Mouse (Mus musculus) embryonic facial prominence, embryonic 14.5 days (tissue): Measurements from ENCODE around the gene Lipa. TPM values are rescaled to one million over a fixed set of nuclear protein-coding genes. Genes with fewer than 3 reads are reported as not detected.

Source experiments
- ATAC-seq: fragments of 200-750 bp; cut with Nextera tagmentation; 2 replicates; pipeline ENCODE4 v1.8.0; 2017; ENCODE audit warnings: low read depth, moderate number of reproducible peaks, moderate TSS enrichment
- DNase-seq: peaks from one replicate; pipeline ENCODE4 v3.0.0-alpha.2; 2015; ENCODE audit warnings: low spot score
- H3K27ac ChIP-seq: fragments of 300-500 bp; sonication (generic); replicated peaks from 2 replicates; pipeline ENCODE4 v1.5.1; 2014; ENCODE audit warnings: low read depth, mild to moderate bottlenecking, low read length, moderate library complexity
- H3K27me3 ChIP-seq: fragments of 300-500 bp; sonication (generic); replicated peaks from 2 replicates; pipeline ENCODE4 v1.6.1; 2014; ENCODE audit warnings: low read length; ENCODE audit not compliant: control insufficient read depth, insufficient read depth
- H3K36me3 ChIP-seq: fragments of 300-500 bp; sonication (generic); 2 replicates; pipeline ENCODE4 v1.6.1; 2014; ENCODE audit warnings: low read length, mixed read lengths; ENCODE audit not compliant: control insufficient read depth, insufficient read depth
- H3K4me1 ChIP-seq: fragments of 300-500 bp; sonication (generic); 2 replicates; pipeline ENCODE4 v1.6.1; 2014; ENCODE audit warnings: antibody characterized with exemption, low read length; ENCODE audit not compliant: control insufficient read depth, insufficient read depth
- H3K4me2 ChIP-seq: fragments of 300-500 bp; sonication (generic); 2 replicates; pipeline ENCODE4 v1.6.1; 2014; ENCODE audit warnings: low read depth, mild to moderate bottlenecking, low read length, moderate library complexity, mixed read lengths
- H3K4me3 ChIP-seq: fragments of 300-500 bp; sonication (generic); 2 replicates; pipeline ENCODE4 v1.5.1; 2014; ENCODE audit warnings: low read depth, mild to moderate bottlenecking, low read length
- H3K9ac ChIP-seq: fragments of 300-500 bp; sonication (generic); 2 replicates; pipeline ENCODE4 v1.6.1; 2014; ENCODE audit warnings: low read depth, mild to moderate bottlenecking, low read length, moderate library complexity, mixed read lengths
- H3K9me3 ChIP-seq: fragments of 300-500 bp; sonication (generic); 2 replicates; pipeline ENCODE4 v1.6.1; 2016; ENCODE audit warnings: low read length; ENCODE audit not compliant: control insufficient read depth
- WGBS: fragments of 180-500 bp; shearing (Covaris S2); extraction: QIAGEN DNeasy Blood & Tissue Kit; methylation state at CpG from one replicate; pipeline ENCODE4 v1.1.7; 2014; 5-methylcytosine and 5-hydroxymethylcytosine counted together
- polyA plus RNA-seq: library from polyadenylated mRNA; unstranded; fragments of >200 nt; fragmentation: Nextera tagmentation; extraction: Ambion mirVana; gene quantifications from 2 replicates; pipeline ENCODE4 v1.2.1, GENCODE M21; 2014

The Lipa gene
- polyA plus RNA-seq: 46.3 and 49.5 TPM in 2 replicates

DNA sequence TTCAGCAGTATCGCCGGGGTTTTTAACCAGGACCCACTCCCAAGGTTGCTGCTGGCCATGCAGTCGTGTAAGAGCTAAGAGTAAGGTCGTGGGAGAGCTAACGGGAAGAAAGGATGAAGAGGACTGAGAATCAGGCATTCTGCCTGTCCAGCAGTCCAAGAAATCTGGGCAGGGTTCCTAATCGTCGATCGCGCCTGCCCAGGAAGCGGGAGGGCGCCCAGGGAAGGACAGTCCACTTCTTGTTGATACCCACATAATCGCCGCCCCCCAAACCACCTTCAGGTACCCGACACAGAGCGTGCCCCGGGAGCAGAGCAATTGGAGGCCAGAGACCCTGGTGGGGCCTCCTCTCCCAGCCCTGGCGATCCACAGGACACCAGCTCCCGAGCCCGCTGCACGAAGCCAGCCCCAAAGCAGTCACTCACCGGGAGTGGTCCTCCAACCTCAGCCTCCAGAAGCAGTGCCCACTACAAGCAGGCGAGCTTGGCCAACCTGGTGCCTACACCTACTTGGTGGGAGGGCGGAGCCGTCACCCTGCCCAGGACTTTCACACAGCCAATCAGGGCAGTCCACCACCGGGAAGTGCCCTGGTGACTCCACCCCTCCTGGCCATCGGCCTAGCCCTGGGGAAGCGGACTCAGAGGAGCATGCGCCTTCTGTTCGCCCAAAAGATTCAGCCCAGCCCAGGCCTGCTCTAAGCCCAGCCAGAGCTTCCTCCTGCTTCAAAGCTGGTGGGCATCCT is at the start of gene Lipa:
Gene Lipa, minus strand, starts transcription at position 534 of the 742 bp plus-strand sequence.
- Histone ChIP-seq H3K27ac (peak within 1 kb of the TSS; percentile 68), H3K36me3 (no peaks in the 10 kb centered on the region), H3K9me3 (no peaks in the 10 kb centered on the region), H3K4me3 (peak within 1 kb of the TSS; percentile 77), H3K27me3 (no peaks in the 10 kb centered on the region), H3K4me2 (peak within 1 kb of the TSS; percentile 84), H3K4me1 (peaks cover 12% of the 10 kb centered on the region), H3K9ac (peak within 1 kb of the TSS; percentile 76)
- ATAC-seq: peak; percentile 100
- WGBS: under 1% methylated on average over 25 of the region's 29 CpGs
- peak; percentile 97 for DNase-seq

DNA sequence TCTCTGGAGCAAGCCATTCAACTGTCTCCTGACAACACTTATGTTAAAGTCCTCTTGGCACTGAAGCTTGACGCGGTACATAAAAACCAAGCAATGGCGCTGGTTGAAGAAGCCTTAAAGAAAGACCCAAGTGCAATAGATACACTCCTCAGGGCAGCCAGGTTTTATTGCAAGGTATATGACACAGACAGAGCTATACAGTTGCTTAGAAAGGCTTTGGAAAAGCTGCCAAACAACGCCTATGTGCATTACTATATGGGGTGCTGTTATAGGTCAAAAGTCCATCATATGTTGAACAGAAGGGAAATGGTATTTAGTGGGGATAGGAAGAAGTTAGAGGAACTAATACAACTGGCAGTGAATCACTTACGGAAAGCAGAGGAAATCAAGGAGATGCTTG is 46.4 kb upstream of the Lipa start:
- H3K4me1 ChIP-seq: peaks cover 7% of the 10 kb centered on the region; the same call in 1 of the 2 replicates
- WGBS: 96% methylated on average over 5 of the region's 5 CpGs
- DNase-seq (no peak), ATAC-seq (no peak)
- no peak overlapping the region for H3K4me2 ChIP-seq
- no peaks in the 10 kb centered on the region for H3K9me3 ChIP-seq
- H3K9ac ChIP-seq: no peak overlapping the region
- no peak overlapping the region for H3K27ac ChIP-seq
- H3K27me3 ChIP-seq: no peaks in the 10 kb centered on the region
- H3K4me3 ChIP-seq: no peak overlapping the region
- H3K36me3 ChIP-seq: no peaks in the 10 kb centered on the region; the same call in 1 of the 2 replicates

DNA sequence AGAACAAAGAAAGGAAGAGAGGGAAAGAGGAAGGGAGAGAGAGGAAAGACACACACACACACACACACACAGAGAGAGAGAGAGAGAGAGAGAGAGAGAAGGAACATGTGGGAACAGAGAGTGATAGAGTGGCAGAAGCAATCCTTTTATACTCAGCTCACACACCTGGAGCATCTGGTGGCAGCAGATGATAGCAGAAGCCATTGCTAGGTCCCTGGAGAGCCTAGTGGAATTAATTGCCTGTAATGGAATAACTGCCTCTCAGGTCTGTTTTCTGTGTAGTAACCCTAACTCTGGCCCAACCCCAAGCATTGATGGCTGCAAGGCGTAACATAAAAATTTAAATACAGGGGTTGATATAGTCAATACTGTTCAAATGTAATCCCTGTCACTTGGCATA is 43.8 kb upstream of the Lipa start:
- no peak overlapping the region for H3K4me2 ChIP-seq
- peaks cover 7% of the 10 kb centered on the region; the same call in 1 of the 2 replicates for H3K4me1 ChIP-seq
- H3K4me3 ChIP-seq: no peak overlapping the region
- H3K27ac ChIP-seq: no peak overlapping the region
- DNase-seq (no peak), ATAC-seq (peak; percentile 62; the same call in 1 of the 2 replicates)
- H3K9me3 ChIP-seq: no peaks in the 10 kb centered on the region
- 78% methylated on average over 1 of the region's 1 CpGs for WGBS
- no peak overlapping the region for H3K9ac ChIP-seq
- no peaks in the 10 kb centered on the region for H3K27me3 ChIP-seq
- no peaks in the 10 kb centered on the region; the same call in 1 of the 2 replicates for H3K36me3 ChIP-seq

DNA sequence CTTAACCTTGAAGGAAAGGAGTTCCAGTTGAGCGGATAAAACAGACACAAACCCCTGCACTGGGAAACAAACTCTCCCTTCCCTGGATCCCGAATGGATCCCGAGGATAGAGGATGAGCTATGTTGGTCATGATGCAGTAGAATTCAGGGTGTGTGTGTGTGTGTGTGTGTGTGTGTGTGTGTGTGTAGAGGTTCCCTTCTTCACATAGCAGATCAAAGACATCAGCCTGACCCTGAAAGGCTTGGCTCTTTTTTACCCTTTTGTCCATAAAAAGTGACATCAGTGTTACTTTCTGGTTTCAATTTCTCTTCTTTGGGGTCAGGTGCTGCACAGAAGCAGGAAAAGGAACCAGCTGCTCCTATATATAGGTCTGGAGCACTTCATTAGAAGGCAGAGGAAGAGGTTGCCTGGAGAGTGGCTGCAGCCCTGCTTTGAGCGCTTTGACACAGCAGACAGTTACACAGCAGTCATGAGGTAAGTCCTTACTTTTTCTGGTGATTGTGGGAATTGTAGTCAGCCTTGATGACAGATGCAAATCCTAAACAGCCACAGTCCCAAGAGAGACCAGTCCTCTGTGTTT is 42.7 kb upstream of the Lipa start:
- 60% methylated on average over 4 of the region's 4 CpGs for WGBS

DNA sequence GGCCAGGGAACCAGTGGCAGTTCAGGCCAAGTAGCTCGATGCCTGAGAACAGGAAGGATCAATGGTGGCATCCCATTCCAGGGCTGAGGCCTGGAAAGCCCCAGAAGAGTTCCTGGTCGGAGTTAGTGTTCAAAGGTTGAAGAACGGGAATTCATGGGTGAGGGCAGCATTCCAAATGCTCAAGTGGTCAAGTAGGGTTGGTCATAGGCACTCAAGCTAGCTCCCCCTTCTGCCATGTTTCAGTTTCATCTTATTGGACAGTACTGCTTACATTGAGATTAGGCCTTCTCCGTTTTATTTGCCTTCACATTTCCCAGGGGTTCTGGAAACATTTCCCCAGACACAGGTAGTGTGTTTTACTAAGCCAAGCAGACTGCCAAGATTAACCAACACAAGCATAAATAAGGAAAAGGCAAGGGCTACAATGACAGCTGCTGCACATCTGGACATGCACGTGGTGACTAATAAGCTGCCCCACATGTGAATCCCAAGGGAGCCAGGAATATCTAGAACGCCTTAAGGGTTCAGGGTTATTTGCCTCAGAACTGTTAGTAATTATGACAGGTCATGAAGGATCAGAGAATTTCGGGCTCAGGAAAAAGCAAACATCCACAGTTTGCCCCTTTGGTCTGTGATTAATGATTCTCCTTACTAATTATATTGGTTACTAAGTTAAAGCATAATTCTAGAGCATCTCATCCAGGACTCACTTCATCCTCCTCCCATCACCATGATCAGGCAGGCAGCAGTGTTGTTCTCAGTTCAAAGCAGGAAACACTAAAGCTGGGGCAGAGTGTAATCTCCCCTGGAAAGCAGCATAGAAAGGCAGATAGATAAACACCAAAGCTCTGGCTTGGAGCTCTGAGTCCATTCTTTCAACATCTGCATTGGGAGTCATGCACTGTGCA is 42.0 kb upstream of the Lipa start:
- ATAC-seq: no peak
- no peak for DNase-seq
- WGBS: 47% methylated on average over 7 of the region's 7 CpGs
- Histone ChIP-seq H3K4me3 (no peak overlapping the region), H3K27ac (no peak overlapping the region), H3K9me3 (no peaks in the 10 kb centered on the region), H3K4me2 (no peak overlapping the region), H3K27me3 (no peaks in the 10 kb centered on the region), H3K36me3 (no peaks in the 10 kb centered on the region; the same call in 1 of the 2 replicates), H3K4me1 (peaks cover 7% of the 10 kb centered on the region; the same call in 1 of the 2 replicates), H3K9ac (no peak overlapping the region)

More for the DNA sequence above, 42.7 kb upstream of the Lipa start:
- Histone ChIP-seq H3K4me1 (peaks cover 7% of the 10 kb centered on the region; the same call in 1 of the 2 replicates), H3K36me3 (no peaks in the 10 kb centered on the region; the same call in 1 of the 2 replicates), H3K27me3 (no peaks in the 10 kb centered on the region), H3K4me3 (no peak overlapping the region), H3K9me3 (no peaks in the 10 kb centered on the region), H3K4me2 (no peak overlapping the region), H3K27ac (no peak overlapping the region), H3K9ac (no peak overlapping the region)
- DNase-seq: no peak
- no peak for ATAC-seq

DNA sequence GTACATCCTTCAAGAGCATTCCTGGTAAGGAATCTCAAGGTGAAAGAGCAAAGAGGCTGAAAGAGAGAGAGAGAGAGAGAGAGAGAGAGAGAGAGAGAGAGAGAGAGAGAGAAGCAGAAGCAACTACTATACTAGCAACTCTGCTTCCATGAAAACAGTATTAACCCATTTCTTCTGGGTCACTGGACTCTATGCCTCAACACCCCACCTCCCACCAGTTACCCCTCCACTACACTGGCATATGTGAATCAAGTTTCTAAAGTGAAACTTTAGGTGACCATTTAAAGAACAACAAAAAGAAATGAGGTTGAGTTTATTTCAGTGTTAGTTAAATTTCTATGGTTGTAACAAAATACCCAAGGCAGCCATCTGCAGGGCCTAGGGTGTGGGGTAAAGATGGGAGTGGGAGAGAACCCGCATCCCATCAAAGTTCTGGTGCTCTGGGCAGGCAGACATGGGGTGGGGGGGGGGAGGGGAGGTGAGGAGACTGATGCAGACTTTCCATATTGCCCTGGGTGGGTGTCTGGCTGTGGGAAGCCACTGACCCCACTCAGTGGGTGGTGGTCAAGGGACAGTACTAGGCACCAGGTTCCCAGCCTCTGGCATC is 39.0 kb upstream of the Lipa start:
- no peak for ATAC-seq
- H3K4me3 ChIP-seq: no peak overlapping the region
- no peaks in the 10 kb centered on the region for H3K9me3 ChIP-seq
- H3K4me2 ChIP-seq: no peak overlapping the region
- H3K27ac ChIP-seq: no peak overlapping the region
- H3K9ac ChIP-seq: no peak overlapping the region
- no peaks in the 10 kb centered on the region for H3K27me3 ChIP-seq
- no peaks in the 10 kb centered on the region for H3K36me3 ChIP-seq
- WGBS: 50% methylated on average over 1 of the region's 1 CpGs
- no peak for DNase-seq
- peaks cover 7% of the 10 kb centered on the region; the same call in 1 of the 2 replicates for H3K4me1 ChIP-seq

DNA sequence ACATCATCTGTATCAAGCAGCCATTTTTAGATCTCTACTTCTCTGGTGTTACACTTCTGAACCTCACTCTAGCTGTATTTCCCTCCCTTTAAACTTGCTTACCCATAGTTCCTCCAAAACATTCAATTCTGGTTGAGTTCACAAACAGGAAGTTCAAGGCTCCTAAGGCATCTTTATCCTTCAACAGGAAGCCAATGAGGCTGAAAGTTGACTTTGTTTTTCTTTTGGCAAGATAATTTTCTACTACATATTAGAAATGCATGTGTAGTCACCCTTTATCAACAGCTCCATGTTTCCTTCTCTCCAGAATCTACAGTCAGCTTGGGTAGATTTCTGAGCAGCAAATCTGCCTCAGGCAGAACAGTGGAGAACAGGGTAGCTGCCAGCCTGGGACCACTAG is 35.3 kb upstream of the Lipa start:
- Histone ChIP-seq H3K4me3 (no peak overlapping the region), H3K4me2 (no peak overlapping the region), H3K9me3 (no peaks in the 10 kb centered on the region), H3K36me3 (no peaks in the 10 kb centered on the region), H3K27me3 (no peaks in the 10 kb centered on the region), H3K4me1 (no peaks in the 10 kb centered on the region), H3K27ac (no peak overlapping the region), H3K9ac (no peak overlapping the region)
- DNase-seq (no peak), ATAC-seq (no peak)

DNA sequence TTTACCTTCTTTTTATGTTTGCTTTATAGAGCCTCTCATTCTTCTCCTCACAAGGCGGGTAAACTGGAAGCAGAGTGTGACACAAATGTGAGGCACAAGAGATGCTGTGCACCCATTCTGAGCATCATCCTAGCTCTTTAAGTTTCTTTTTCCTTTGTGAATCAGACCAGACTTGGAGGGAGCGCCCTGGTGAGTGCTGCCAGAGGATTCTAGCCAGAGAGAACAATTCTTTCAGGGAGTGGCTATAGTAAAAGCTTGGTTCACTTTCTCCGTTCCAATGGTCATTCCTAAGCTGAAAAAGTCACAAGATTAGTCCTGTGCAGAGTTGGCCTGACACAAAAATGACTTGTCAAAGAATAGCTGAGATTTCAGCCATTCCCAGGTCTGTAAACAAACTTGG is 29.3 kb upstream of the Lipa start:
- WGBS: 73% methylated on average over 3 of the region's 3 CpGs
- no peak for DNase-seq
- Histone ChIP-seq H3K36me3 (no peaks in the 10 kb centered on the region), H3K9ac (no peak overlapping the region), H3K4me2 (no peak overlapping the region), H3K9me3 (no peaks in the 10 kb centered on the region), H3K27ac (no peak overlapping the region), H3K4me1 (peaks cover 10% of the 10 kb centered on the region; the same call in 1 of the 2 replicates), H3K27me3 (no peaks in the 10 kb centered on the region), H3K4me3 (no peak overlapping the region)
- no peak for ATAC-seq
